Mouse (Mus musculus): Measurements from ENCODE around the gene Vwa7.
"Not testable (repeated sequence)": the region's sequence is repeated elsewhere in the genome, so short reads cannot be mapped to it uniquely, and the experiment has no call there.

DNA sequence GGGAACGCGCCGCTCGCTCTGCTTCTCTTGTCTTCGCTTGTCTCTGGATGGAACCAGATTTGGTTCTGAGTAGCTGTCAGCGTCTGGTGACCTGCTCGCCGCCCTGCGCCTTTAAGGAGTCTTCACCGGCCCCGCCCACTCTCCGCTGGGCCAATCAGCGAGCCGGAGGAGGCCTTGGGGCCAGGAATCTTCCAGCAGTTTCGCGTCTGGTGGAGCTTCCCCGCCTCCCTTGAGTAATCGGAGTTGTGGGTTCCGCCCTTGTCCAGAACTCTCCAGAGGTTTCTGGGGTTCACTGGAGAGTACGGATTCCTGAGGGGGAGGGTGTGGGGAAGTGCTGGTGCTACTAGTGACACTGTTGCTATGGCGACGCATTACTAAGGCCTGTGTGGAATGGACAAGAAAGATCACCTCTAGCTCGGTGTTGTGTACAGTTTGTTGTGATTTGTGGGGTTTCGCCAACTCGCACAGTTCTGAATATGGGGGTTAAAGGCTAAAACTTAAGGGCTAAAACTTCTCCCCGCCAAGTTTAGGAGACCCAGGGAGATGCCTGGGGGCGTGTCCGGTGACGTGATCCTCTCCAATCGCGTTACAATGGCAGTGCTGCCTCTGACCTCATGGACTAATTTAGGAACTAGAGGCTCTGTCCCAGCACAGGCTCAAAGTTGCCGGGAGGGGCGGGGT lies 44.2 kb upstream of the Vwa7 start, which contains the start of the genes Hspa1a and Hspa1l:
- not testable (repeated sequence) for TF ChIP-seq CTCF (IDR thresholded peaks at IDR 0.05 in 2 of 3, conservative IDR thresholded peaks at IDR 0.05 in 1 of 3; ENCODE audit: control insufficient read depth in 1 of 3, insufficient read depth in 1 of 3, low read depth in 2 of 3, low read length in 3 of 3, poor library complexity in 1 of 3, severe bottlenecking in 1 of 3); SIN3A (IDR thresholded peaks at IDR 0.05; ENCODE audit: low read length); GATA1 (IDR thresholded peaks at IDR 0.05; ENCODE audit: low read depth, low read length); KAT2A (conservative IDR thresholded peaks at IDR 0.05; ENCODE audit: low read depth, low read length); ZC3H11A (IDR thresholded peaks at IDR 0.05; ENCODE audit: low read depth, low read length); GABPA (IDR thresholded peaks at IDR 0.05; ENCODE audit: low read depth, low read length); POLR2A (IDR thresholded peaks at IDR 0.05; ENCODE audit: control insufficient read depth in 1 of 2, insufficient read depth in 1 of 2, low read depth in 1 of 2, low read length in 2 of 2, poor library complexity in 1 of 2); CHD2 (IDR thresholded peaks at IDR 0.05; ENCODE audit: low read length); ELF1 (IDR thresholded peaks at IDR 0.05; ENCODE audit: low read depth, low read length); E2F4 (IDR thresholded peaks at IDR 0.05; ENCODE audit: borderline replicate concordance, low read depth, low read length); JUND (IDR thresholded peaks at IDR 0.05; ENCODE audit: low read depth, low read length)

All from MEL (cell line).